Mouse (Mus musculus): ENCODE results near the gene Speer4f2.
"Not testable (repeated sequence)": the region's sequence is repeated elsewhere in the genome, so short reads cannot be mapped to it uniquely, and the experiment has no call there.

Gene Speer4f2
- long read RNA-seq, experiment 1 = 0 reads
- long read RNA-seq, experiment 2 = 0 reads

DNA sequence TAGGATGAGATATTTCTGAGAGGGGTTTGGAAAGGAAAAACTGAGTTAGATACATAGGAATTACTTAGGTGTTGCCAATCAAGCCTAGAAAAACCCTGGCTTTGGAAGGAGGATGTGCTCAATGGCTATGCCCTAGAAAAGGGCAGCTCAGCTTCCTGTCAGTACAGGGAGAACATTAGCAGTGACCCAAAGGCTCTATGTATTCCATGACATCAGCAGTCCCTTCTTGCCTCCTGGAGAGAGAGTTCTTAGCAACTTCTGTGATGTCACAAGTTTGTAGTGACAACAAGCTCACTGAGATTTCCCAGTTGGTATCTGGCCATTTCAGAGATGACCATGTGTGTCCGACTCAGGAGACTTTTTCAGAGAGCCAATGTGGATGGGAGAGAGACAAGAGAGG is at the start of gene Speer4f2:
Speer4f2 (plus strand) TSS at position 301 of the 400 bp plus-strand sequence.
- intact Hi-C loops (cut with DNase I) = not testable (repeated sequence)

DNA sequence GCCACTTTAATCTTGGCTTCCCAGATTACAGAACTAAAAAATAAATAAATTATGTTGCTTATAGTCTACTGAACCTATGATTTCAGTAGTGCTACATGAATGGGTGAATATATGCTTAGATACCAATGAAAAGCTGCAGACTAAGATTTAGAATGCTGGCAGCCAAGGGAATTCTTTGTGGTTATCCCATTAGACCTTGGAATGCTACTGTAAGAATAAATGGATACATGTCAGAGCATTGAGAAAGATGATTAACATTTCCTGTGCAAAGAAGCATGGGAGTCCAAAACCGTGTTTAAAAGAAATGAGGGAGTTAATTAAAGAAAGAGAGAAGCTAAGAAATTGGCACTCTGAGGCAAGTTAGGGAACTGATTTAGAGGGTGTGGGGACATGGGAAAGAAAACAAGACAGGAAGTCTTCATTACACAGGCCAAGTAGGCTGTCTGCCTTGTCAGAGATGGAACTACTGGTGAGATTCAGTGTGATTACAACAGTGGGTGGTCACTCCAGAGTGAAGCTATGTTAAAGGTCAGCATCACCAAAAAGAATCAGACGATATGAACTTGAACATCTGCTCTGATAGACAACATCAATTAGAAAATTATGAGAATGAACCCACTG is 43.9 kb upstream of the Speer4f2 start:
- intact Hi-C loops (cut with DNase I) = no loop called here

DNA sequence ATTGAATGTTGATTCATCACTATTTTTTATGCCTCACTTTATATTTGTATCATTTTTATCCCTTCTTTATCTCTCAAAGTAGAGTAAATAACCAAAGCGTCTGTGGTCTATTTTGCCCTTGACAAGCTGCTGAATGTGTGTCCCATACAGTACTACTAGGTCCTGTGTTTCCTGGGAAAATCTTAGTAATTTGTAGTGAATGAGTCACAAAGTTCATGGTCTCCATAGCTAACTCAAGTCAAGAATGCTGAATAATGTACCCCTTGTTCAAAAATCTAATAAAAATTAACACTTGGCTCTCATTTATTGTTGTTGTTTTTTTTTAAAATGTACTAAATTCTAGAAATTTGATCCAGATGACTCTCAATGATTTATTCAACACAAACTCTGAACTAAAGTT is 38.1 kb upstream of the Speer4f2 start:
- intact Hi-C loops (cut with DNase I) = no loop called here

- intact Hi-C loops (cut with DNase I) = not testable (repeated sequence)
Observed at GRCm38 (mm10) chr5:17345741-17346140, 27.2 kb upstream of the Speer4f2 start.

- intact Hi-C loops (cut with DNase I) = no loop called here
Observed at GRCm38 (mm10) chr5:17359394-17359999, 13.5 kb upstream of the Speer4f2 start.

DNA sequence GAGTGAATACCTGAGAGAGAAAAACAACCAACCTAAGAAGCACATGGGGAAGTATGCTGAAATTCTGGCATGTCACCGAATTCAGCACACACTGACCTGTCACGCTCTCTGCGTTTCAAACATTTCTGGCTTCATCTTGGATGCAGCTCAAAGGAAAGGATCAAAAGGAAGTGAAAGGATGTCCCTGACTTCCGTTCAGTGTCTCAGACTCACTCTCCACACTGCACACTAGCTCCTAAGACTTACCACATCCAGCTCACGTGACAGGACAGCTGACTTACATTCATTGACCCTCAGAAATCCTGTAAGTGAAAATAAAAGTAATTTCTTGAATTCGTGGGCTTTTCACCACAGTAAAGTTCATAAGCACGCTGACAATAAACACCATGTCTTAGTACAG is 16.9 kb downstream of the Speer4f2 start:
- intact Hi-C loops (cut with DNase I) = no loop called here

GRCm38 (mm10) chr5:17391207-17391606 is 18.2 kb downstream of the Speer4f2 start:
- intact Hi-C loops (cut with DNase I) = no loop called here

GRCm38 (mm10) chr5:17400571-17400970 is 27.6 kb downstream of the Speer4f2 start:
- intact Hi-C loops (cut with DNase I) = no loop called here

GRCm38 (mm10) chr5:17401206-17402077 is 28.5 kb downstream of the Speer4f2 start:
- intact Hi-C loops (cut with DNase I) = no loop called here

DNA sequence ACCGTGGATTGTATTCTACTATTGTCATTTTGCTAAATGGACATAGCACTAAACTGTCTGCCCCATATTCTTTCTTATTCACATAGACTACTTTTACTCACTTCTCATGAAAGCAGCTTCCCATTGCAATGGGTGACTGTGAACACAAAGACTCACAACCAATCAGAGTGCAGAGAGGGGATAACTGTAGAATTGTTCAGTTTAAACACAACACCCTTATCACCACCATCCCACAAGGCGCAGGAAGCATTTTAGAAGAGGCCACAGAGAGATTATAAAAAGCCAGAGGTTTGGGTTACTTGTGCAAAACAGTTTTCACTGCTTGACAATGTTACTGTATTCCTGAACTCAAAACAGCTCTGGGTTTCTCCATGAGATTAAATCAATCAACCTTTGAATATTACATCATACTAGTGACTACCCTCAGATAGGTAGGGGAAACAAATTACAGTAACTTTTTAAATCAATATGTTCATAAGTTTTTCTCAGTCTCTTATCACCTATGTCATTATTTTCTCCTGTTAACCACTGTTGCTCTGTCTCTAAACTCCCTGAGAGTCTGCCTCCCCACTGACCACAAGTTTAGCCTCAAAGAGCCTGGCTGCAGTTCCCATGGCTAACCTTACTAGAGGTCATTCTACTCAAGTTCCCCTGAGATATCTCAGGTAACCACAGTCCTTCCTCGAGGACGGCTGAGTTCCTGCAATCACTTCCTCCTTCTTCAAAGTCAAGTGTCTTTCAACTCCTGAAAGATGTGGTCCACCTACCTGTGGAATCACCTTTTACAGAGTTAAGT is 29.5 kb downstream of the Speer4f2 start:
- intact Hi-C loops (cut with DNase I) = no loop called here

GRCm38 (mm10) chr5:17403584-17403983 is 30.6 kb downstream of the Speer4f2 start:
- intact Hi-C loops (cut with DNase I) = no loop called here

DNA sequence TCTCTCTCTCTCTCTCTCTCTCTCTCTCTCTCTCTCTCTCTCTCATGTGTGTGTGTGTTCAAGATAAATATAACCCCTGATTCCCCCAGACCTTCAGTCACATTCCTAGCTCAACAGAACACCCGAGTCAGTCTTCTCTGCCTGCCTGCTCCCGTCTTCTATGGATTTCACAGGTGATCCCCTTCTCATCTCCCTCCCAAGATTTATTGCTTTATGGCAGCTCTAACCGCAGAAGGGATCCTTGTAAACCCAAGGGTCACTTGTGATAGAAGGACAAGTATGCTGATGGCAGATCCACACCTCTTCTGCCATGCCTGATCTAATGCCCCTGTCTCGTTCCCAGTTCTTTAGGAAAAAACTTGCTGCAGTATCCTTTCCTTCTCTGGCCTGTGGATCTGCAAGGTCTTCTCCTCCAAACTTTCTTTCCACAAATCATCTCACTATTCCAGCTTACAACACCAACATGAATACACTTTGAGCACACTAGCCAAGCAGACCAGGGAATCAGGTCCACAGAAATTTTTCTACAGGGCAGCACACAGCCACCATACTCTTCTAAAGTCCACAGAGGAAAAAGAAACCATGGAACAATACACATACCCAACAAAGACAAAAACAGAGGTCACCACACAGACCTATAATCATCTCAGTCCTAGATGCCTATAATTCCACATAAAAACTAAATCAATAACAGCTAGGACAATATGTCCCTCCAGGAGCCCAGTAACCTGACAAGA is 36.1 kb downstream of the Speer4f2 start:
- intact Hi-C loops (cut with DNase I) = no loop called here

GRCm38 (mm10) chr5:17417201-17417600 is 44.2 kb downstream of the Speer4f2 start:
- intact Hi-C loops (cut with DNase I) = no loop called here

- intact Hi-C loops (cut with DNase I) = no loop called here
Observed at GRCm38 (mm10) chr5:17419215-17419820, 46.3 kb downstream of the Speer4f2 start.

DNA sequence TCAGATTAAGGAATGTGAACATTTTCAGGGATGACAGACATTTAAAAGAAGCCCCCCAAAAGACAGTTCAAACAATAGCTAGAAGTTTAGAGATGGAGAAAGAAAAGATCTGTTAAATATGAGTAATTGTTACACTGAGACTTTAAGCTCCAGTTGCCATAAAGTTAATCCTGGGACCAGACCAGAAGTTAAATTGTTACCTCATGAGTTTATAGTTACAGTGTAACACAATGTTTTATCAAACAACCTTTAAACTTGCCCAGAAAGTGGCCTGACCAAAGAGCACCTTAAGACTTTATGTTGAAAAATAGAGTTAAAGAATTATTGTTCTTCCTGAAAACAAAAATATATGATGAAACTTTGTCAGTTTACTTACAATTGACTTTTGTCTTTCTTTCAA is 46.9 kb downstream of the Speer4f2 start:
- intact Hi-C loops (cut with DNase I) = no loop called here

- intact Hi-C loops (cut with DNase I) = no loop called here
Observed at GRCm38 (mm10) chr5:17422225-17422624, 49.2 kb downstream of the Speer4f2 start.

DNA sequence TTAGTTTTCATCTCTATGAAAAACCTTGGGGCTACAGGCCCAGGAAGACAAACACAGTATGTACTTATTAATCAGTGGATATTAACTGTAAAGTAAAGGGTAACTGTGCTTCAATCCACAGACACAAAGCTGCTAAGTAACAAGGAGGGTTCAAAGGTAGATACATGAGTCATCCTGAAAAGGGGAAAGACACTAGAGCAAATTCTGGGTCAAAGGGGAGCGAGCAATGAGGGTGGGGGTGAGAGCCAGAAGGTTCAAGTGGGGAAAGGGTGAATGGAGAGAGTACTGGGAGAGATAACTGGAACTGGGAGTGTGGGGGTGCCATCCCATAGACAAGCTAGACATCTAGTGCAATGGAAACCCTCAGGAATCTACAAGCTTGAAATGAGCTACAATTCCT is 54.0 kb downstream of the Speer4f2 start:
- intact Hi-C loops (cut with DNase I) = no loop called here
